9 mouse cellular contexts compared by ENCODE assay signal in genomic region chr12:32952416-32952815, GRCm38 (mm10). TPM values are rescaled to one million over a fixed set of nuclear protein-coding genes. Genes with fewer than 3 reads are reported as not detected.
A peak's percentile ranks its signal among the peaks of the same experiment; 100 is the strongest.
DNase-seq lines count a peak whose midpoint lies in the region; ATAC-seq lines count a peak whose summit lies in the region.
"Had no signal": no experiment of that assay in that cellular context is flagged by ENCODE, and none has a peak within 500 bp of the region (broad histone marks: within the 10 kb centered on the region; RNA-seq: fewer than 3 reads in every experiment).

No protein-coding gene starts in this region.

- no peak overlapping the region for H3K27ac ChIP-seq in hindbrain, embryonic 11.5 days (ENCODE audit: low read depth, low read length)
- no peak overlapping the region for H3K27ac ChIP-seq in hindbrain, embryonic 13.5 days

- intact Hi-C loops in heart, postnatal 10 days (cut with DNase I): loop anchor here (5.0 kb wide), 1 partner anchor 40 kb away; no protein-coding TSS in a partner anchor
- intact Hi-C loops in left cerebral cortex, postnatal 36 days (cut with DNase I): loop anchor here (5.0 kb wide), 3 partner anchors 35 to 60 kb away; no protein-coding TSS in a partner anchor

- no peak overlapping the region for H3K4me3 ChIP-seq in hindbrain, embryonic 11.5 days (ENCODE audit: low read depth, low read length)
- H3K4me3 ChIP-seq in hindbrain, embryonic 13.5 days: no peak overlapping the region

- no peaks in the 10 kb centered on the region for H3K27me3 ChIP-seq in hindbrain, embryonic 11.5 days (ENCODE audit: control insufficient read depth, insufficient read depth, low read length)
- H3K27me3 ChIP-seq in hindbrain, embryonic 13.5 days: no peaks in the 10 kb centered on the region
- H3K27me3 ChIP-seq: embryonic facial prominence, embryonic 12.5 days had no signal

- no peak overlapping the region for H3K9ac ChIP-seq in hindbrain, embryonic 11.5 days (ENCODE audit: low read depth, low read length)
- H3K9ac ChIP-seq in hindbrain, embryonic 13.5 days: no peak overlapping the region

- no peaks in the 10 kb centered on the region for H3K9me3 ChIP-seq in hindbrain, embryonic 11.5 days (ENCODE audit: control insufficient read depth, low read length)
- no peaks in the 10 kb centered on the region for H3K9me3 ChIP-seq in hindbrain, embryonic 13.5 days
- H3K9me3 ChIP-seq: embryonic facial prominence, embryonic 12.5 days had no signal

- no peak for ATAC-seq in hindbrain, embryonic 11.5 days (ENCODE audit: low FRiP score)
- no peak for ATAC-seq in hindbrain, embryonic 13.5 days (ENCODE audit: low FRiP score)

- no peak overlapping the region for H3K4me2 ChIP-seq in hindbrain, embryonic 11.5 days (replicated peaks; ENCODE audit: low read depth, low read length)
- H3K4me2 ChIP-seq in hindbrain, embryonic 13.5 days: no peak overlapping the region

- no peaks in the 10 kb centered on the region for H3K36me3 ChIP-seq in hindbrain, embryonic 11.5 days (ENCODE audit: control insufficient read depth, insufficient read depth, low read length)
- no peaks in the 10 kb centered on the region for H3K36me3 ChIP-seq in hindbrain, embryonic 13.5 days
- H3K36me3 ChIP-seq: embryonic facial prominence, embryonic 12.5 days had no signal

- peak; percentile 8 for DNase-seq in hindbrain, embryonic 11.5 days (ENCODE audit: low spot score)
- DNase-seq in Muller cell, postnatal 12 days (ENCODE audit: inconsistent ontology term): peak; percentile 32
- peak; percentile 23 to 41 for DNase-seq in cerebellum, postnatal 25 days
- DNase-seq in heart, postnatal 10 days: peak; percentile 54 to 59
- peak; percentile 56 to 58 for DNase-seq in left cerebral cortex, postnatal 36 days (ENCODE audit: low spot score in 2 of 2)
- peak; percentile 16 for DNase-seq in ovary, postnatal 14 days (ENCODE audit: low spot score)
- peak; percentile 70 for DNase-seq in thymus, postnatal 25 days

- no peaks in the 10 kb centered on the region for H3K4me1 ChIP-seq in hindbrain, embryonic 11.5 days (replicated peaks; ENCODE audit: control insufficient read depth, insufficient read depth, low read length)
- H3K4me1 ChIP-seq in hindbrain, embryonic 13.5 days (replicated peaks): peaks cover 29% of the 10 kb centered on the region

- WGBS in hindbrain, embryonic 11.5 days: 47% methylated on average over 3 of the region's 3 CpGs
- 36% methylated on average over 3 of the region's 3 CpGs for WGBS in hindbrain, embryonic 13.5 days

RNA-seq across cellular contexts. Expression of gene Sypl, which starts 1.3 kb away (rescaled TPM):
- 59.5 and 59.8 TPM in 2 replicates for polyA plus RNA-seq in hindbrain, embryonic 11.5 days (2014; fragmentation: Nextera tagmentation; extraction: Ambion mirVana)
- 39.2 and 45.3 TPM in 2 replicates for polyA plus RNA-seq in hindbrain, embryonic 13.5 days (2015; fragmentation: Nextera tagmentation; extraction: Ambion mirVana)
- 10 to 100 TPM; 83.4 to 89.9 TPM for total RNA-seq in heart, postnatal 10 days (2021)
- 10 to 100 TPM; 34.9 to 37.2 TPM for total RNA-seq in left cerebral cortex, postnatal 36 days (2021)

Comparison
In these comparisons a context has a peak if more than half of its experiments do, and no peak if none do; other contexts are left out.
1. DNase-seq: peak in every context shown above with its lines; median percentile 70 in thymus, postnatal 25 days; 57 in left cerebral cortex, postnatal 36 days; 56 in heart, postnatal 10 days; 32 in Muller cell, postnatal 12 days; 32 in cerebellum, postnatal 25 days; 16 in ovary, postnatal 14 days; 8 in hindbrain, embryonic 11.5 days.